Mouse (Mus musculus): ENCODE measurements around the gene P3h3.

P3h3 gene

DNA sequence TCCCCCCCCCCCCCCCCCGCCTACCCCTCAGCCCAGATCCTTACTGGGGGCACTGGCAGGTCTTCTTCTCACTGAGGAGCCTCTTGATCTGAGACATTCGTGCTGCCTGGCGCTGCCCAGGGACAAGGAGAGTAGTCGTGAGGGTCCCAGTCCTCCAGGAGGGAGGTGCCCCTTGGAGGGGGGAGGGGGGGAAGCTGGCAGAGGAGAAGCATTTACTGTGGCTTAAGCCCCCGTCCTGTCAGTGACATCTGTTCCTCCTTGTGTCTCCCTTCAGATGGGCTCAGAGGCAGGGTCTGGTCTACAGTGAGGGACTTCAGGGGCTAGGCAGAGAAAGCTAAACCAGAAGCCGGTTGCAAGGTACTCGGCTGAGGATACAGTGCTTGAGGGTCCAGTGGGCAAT lies 9.0 kb upstream of the P3h3 start:
- DNase-seq (ENCODE audit: low read depth, low spot score), result no peak

DNA sequence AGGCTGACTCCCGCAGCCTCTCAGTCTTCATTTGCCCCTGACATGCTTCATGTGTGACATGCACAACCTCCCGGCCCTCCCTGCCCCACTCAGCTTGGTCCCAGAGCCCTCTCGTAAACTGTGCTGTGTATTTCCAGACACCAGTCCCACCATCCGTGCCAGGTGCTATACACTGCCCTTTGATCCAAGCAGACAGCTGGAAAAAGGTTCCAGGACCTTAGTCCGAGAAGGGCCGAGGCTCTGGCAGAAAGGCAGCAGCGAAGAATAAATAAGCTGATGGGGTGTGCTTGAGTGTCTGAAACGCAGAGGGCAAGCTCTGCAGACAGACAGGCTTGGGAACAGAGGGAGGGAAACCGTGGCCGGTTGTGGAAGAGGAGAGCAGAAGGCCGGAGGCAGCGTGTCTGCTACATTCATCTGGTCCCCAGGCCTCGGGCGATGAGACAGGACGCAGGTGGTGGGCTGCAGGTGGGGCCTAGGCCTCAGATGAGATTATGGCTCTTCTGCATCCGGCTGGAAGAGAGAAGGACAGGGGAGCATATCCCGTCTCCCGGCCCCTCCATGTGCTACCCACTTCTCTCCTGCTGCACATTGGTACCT lies 8.3 kb upstream of the P3h3 start:
- no peak for DNase-seq (ENCODE audit: low read depth, low spot score)

DNA sequence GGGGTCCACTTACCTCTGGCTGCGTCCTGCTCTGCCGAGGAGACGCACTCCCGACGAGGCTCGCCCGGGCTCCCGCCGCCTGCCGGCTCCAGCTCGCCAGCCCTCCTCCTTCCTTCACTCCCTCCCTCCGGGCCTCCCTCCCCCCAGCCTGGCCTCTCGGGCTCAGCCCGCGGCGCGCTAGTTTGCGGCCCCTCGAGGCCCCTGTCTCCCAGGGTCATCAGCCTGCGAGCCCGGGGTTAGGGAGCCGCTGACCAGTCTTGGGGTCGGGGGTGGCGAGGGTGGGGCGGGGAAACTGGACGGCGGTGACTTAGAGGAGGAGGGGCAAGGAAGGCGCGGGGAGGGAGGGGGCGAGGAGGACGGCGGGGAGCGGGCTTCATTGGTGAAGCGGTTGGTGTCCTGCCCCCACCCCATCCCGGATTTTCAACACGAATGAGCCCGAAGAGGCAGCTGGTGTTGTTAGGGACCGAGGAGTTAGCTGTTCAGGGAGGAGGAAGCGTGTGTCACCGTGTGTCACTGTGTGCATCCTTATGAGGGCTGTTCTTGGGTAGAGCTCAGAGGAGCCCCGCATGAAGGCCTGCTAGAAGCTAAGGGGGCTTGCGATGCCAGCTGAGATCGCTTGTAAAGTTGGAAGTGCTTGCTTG lies 6.2 kb upstream of the P3h3 start, which contains the start of gene Gpr162:
Gpr162 (minus strand) TSS at position 326 of the 641 bp plus-strand sequence.
- DNase-seq (ENCODE audit: low read depth, low spot score), result no peak

DNA sequence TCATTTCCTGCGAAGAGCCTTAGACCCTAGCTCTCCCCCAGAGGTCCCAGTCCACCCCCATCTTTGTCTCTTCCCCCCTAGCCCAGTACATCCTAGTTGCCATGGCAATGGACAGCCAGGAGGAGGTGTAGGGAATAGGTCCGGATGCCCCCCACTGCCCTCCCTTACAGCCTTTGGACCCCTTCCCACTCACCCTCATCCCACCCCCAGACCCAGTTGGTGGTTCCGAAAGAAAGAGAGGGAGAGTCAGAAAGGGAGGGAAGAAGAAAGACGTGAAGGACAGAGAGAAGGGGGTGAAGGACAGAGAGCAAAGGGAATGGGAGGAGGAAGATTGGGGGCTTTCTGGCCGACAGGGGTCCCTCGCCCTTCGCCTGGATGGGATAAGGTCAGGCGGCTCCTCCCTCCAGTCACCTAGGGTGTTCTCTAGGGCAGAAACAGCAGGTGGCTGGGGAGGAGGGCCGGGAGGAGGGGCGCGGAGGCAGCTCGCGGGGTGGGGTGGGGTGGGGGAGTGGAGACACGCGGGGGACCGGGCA lies 5.6 kb upstream of the P3h3 start:
- DNase-seq (ENCODE audit: low read depth, low spot score), result no peak

DNA sequence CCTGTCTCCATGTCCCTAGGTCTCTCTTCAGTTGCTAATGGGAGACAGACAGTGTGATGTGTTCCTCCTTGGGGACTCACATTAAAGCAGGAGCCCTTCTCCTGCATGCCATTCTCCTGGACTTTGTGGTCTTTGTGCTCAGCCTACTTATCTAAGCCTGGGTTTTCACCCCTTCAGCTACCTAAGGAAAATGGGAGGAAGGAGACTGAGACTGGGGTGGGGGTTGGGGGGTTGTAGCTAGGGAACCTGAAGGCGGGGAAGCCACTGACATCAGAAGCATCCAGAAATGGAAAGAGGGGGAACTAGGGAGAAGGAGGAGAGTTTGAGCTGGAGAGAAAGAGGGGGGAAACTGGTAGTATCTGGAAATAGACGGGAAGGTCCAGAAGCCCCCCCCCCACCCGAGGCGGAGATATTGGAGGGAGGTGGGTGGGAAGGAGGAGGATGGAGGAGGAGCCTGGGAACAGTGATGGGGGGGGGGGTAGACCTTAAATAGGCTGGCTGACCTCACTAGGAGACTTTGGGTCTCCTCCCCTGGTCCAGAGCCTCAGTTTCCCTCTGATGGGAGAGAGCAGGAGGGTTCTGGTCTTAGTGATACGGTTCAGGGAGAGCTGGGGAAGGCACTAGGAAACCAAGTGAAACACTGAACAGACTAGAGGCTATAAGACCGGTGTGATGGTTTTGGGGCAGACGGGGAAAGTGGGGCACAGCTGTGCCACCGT lies 5.0 kb upstream of the P3h3 start:
- DNase-seq (ENCODE audit: low read depth, low spot score), result no peak

DNA sequence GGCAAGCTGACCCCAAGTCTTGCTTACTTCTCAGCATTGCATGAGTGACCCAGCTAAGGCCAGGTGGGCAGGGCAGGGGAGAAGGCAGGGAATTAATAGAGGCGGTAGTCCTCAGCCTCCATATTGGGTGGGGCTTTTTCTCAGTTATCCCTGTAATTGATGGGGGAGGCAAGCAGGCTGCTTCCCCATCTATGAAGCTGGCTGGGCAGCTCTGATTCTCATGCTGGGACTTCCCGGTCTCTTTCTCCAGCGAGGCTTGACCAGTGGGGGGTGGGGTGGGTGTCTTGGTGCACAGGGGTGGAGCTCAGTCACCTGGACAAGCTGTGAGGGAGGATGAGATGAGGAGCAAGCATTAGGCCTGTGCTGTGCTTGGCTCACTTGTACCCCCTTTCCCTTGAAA lies 4.2 kb upstream of the P3h3 start:
- no peak for DNase-seq (ENCODE audit: low read depth, low spot score)

DNA sequence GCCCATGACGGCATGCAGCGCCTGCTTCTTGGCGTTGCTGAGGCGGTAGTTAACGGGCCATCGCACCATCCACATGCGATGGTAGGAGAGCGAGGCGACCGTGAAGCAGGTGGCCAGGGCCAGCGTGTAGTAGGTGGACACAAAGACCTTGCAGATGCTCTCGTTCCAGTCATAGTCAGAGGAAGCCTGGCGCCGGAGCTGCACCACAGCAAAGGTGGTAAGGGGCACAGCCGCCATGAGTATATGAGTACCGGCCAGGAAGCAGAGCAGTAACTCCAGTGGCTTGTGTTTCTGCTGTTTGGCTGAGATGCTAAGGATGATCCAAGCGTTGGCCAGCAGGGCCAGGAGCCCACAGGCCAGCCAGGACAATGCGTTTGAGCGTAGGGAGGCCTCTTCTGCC lies 3.7 kb upstream of the P3h3 start:
- no peak for DNase-seq (ENCODE audit: low read depth, low spot score)

DNA sequence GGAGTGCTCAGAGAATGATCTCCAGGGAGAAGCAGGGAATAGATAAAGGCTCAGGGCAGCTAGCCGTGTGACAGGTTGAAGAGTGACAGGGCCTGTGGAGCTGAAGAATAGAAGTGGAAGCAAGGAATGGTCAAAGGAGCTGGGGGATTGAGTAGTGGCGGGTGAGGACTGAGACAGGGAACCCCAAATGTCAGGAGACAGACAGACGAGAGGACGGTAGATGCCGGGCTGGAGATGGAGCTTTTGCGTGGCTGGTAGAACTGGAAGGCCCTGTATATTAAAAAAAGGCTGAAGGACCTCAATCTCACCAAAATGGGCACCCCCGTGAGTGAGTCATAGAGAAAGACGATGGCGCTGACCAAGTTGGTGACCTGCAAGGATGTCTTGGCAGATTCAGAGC lies 3.0 kb upstream of the P3h3 start:
- no peak for DNase-seq (ENCODE audit: low read depth, low spot score)

DNA sequence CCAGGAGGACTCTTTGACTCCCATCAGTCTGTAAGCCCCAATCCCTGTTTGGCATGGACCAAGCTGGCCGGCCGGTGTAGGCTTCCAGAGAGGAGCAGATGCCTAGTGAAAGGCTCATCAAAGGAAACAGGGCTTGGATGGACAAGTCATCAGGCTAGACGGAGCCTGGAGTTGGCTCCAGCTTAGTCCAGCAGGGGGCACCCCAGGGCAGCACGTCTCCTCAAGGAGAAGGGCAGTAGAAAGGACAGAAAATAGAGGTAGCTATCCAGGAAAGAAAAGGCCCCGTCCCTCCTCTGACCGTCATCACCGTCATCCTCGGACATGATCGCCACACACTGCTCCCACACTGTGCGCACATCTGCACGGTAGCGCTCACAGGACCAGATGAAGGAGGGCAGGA lies 2.2 kb upstream of the P3h3 start:
- DNase-seq (ENCODE audit: low read depth, low spot score), result peak; percentile 67

DNA sequence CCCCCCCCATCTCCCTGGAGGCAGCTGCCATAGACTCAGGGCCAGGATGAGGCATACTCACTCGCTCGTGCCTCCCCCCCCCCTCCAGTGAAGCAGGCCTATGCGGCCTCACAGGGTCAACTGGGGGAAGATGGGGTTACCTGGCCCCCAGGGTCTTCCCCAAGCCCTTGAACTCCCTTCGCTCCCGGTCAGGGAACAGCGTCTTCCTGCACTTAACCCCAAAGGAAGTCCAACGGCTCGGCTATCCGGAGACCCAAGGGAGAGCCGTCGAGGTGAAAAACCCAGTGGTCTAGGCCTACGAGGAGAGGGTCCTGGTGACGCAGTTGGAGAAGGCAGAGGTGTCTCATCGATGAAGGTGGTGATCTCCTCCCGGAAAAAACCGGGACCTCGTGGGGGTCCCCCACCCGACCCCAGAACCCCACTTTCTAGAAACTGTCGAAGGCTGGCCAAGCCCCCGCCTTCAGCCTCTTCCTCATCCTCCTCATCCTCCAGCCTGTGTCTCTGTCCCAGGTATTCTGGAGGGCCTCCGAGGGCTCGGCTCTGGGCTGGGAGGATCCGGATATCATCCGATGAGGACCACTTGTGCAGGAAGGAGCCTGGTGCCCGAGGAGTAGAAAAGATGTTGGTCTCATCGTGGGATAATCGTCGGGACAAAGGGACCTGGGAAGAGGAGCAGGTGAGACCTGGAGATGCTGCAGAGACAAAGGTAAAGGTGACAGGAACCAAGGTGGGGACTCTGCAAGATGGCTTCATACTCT lies 1.2 kb upstream of the P3h3 start:
- no peak for DNase-seq (ENCODE audit: low read depth, low spot score)

DNA sequence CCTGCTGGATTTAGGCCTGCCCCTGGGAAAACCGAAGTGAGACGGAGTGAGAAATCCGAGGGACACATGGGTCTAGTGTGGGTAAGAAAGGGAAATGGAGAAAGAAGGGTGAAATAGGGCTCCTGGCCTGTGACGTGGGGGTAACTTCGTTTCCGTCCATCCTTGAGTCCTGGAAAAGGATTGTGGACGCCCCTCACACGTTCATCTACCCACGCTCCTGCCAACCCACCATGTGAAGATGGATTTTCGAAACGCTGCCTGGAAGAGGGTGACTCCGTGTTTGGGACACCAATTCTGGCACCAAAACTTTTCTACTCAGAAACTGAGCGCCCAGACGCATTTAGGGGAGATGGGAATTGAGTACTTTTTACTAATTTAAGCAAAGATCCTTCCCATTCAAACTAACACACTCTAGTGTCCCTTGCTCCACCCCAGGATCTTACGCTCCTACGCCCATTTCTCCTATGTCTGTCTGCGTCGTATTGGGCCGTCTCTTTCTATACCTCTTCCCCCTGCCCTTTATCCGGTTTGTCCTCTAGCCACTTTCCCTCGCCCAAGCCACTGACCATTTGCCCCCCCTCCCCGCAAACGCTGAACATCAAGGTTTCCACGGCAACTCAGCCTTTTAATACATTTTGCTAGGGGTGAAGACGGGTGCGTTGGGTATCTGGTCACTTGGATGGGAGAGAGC lies 433 bp upstream of the P3h3 start:
- no peak for DNase-seq (ENCODE audit: low read depth, low spot score)

DNA sequence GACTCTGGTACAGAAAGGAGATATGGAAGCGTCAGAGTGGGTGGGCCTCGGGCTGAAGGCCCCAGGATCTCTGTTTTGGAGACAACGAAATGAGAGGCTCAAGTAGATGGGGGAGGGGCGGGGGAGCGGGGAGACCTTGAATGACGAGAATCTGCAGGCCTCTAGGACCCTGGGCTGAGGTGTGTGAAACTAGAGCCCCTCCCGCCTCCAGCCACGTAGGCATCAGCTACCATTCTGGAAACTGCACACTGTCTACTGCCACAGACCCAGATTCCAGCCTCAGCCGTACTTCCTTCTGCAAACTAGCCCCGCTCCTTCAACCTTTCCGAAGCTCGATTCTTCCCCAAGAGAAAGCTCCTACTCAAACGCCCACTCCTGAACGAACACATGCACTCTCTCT lies 1.2 kb downstream of the P3h3 start:
- no peak for DNase-seq (ENCODE audit: low read depth, low spot score)

DNA sequence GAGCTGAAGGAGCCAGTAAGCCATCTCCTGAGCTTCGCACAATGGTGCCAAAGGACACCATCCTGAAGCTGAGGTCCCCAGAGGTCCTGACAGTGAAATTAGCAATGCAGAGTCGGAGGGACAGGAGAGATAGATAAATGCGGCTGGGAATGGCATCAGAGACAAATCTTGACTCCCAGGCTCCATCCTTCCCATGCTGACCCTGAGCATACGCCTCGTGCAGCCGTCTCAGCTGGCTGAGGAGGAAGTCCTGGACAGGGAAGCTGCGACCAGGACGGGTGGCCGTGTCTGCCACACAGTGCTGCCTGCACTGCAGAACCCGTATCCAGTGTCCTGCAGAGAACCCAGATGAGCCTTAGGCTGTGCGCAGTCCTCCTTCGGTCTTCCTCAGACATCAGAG lies 2.9 kb downstream of the P3h3 start:
- DNase-seq (ENCODE audit: low read depth, low spot score), result no peak

DNA sequence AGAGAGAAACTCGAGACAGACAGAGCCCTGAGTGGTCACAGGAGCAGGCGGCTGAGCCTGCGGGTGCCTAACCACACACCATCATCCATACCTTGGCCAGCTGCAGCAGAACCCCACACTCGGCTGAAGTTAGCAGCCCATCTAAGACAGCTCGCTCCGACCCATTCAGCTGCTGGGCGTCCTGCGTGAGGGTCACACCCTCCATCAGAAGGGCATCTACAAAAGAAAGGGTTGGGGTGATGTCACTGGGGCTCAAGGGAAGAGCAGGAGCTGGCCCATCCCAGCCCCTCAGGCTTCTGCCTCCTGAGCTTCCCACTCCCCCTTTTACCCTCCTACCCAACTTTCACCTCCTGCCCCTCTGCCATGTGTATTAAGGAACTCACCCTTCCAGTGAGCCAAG lies 7.0 kb downstream of the P3h3 start:
- DNase-seq (ENCODE audit: low read depth, low spot score), result peak; percentile 67

DNA sequence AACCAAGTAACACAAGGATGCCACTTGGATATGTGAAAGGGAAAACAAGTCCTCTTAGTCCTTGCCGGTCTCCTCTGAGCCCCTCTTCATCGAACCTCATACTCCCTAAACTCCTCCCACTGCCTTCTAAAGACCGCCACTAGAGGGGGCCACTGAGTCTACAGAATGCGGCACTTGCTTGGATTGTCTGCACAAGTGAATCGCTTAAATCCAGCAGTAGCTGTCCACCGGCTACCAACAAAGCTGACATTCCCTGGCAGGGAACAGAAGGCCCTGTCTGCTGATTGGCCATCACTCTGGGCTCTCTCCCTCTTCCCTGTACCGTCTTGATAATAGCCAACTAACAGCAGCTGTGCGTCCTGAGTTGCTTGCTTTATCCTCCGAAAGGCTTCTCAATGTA lies 10.2 kb downstream of the P3h3 start:
- DNase-seq (ENCODE audit: low read depth, low spot score), result peak; percentile 93

DNA sequence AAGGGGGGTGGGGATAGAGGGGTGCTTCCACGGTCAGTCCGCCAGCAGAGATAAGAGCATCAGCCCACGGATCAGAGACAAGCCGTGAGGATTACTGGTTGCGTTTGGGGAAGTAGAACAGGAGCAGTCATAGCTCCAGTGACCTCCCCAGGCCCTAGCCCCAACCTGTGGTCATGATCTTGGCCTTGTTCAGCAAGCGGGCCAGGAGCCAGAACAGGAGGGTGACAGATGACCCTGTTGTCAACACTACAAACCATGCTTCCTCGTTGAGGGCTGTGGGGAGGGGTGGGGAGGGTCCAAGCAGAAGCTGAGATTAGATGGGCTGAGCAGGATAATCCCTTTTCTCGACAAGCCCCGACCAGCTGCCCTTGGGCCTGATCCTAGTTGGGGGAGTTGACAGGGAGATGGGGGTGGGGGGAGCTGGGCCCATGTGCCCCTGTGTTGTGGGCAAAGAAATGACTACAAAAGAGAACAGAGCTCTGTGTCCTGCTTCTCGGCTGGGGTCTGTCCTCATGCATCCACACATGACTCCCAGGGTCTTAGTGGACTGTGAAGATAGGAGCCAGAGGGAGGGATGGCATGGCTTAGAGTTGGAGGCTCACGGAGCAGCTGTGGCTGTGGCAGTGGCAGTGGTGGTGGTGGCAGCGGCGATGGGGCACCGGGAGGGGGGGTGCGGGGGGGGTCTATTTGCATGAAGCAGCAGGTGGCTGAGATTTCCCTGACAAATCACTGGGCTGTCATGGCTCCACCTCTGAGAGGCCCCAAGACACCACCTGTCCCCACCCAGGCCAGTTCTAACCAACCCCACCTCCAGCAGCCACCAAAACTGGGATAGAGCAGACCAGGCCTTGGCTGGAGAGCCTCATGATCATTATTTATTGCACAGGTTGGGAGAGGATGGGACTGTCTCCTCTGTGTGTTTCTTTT lies 17.0 kb downstream of the P3h3 start, which contains the start of gene Gnb3:
Gnb3 (minus strand) TSS at position 35 of the 927 bp plus-strand sequence.
- DNase-seq (ENCODE audit: low read depth, low spot score), result no peak

DNA sequence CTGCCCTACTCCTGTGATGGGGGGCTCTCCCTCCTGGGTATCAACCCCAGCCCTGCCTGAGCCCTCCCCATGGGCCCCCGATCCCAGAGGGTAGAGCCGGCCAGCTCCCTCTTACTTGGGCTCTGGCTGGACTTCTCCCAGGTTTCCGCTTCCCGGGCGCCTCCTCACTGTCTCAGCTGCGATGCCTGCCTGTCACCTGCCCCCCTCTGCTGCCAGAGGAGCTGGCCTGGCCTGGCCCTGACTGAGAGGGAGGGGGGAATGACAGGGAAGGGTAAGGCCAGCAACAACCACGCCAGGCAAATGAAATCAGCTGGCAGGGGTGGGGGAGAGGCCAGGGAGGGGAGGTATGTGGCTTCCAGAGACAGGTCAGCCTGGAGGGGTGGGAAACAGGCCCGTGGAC lies 17.7 kb downstream of the P3h3 start:
- no peak for DNase-seq (ENCODE audit: low read depth, low spot score)

DNA sequence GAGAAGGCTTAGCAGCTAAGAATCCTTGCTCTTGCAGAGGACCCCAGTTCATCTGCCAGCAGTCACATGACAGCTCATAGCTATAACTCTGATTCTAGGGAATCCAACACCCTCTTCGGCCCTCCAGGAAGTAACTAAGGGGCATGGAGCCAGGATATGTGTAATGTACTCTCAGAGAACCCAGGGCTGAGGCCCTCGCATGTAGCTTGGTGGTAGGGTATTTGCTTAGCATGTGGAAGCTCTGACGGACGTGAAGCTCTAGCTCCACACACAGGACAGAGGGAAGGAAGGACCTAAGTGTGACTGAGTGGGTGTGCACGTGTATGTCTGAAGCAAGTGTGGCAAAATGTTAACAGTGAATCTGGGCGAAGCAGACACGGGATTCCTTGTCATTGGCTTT lies 21.1 kb downstream of the P3h3 start:
- no peak for DNase-seq (ENCODE audit: low read depth, low spot score)

DNA sequence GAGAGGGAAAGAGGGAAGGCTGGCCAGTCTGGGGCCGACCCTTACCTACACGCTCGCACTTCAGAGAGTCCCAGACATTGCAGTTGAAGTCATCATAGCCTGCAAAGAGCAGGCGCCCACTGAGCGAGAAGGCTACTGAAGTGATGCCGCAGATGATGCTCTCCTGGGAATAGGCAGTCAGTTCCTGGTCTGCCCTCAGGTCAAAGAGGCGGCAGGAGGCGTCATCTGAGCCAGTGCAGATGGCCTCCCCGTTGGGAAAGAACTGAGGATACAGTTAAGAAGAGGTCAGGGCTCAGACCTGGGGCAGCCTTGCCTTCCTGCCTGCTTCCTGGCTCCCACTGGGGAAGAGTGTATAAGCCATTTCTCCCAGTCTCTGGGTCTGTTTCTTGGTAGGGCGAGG lies 22.0 kb downstream of the P3h3 start:
- no peak for DNase-seq (ENCODE audit: low read depth, low spot score)

DNA sequence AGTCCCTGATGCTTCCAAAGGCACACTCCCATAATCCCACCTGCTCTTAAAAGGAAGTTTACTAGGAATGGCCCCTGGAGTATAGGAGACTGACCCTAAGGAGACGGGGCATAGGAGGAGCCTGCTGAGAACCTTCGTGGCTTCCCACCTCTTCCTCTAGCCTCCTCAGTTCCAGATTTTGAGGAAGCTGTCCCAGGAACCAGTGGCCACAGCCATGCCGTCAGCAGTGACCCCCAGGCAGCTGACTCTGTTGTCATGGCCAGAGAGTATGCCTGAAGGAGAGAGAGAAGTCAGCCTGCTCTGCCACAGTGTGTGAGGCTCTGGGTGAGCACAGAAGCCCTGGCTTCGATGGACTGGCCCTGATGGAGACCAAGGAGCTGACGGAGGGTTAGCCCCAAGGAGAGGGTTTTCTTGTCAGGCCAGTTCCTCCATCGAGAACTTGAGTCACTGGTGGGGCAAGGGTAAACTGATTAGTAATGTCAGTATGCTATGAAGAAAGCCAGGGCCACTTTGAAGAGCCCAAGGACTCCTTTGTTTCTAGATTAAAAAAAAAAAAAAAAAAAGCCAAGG lies 23.0 kb downstream of the P3h3 start:
- no peak for DNase-seq (ENCODE audit: low read depth, low spot score)
